Mouse (Mus musculus): Measurements from ENCODE around the gene Kazn. TPM values are rescaled to one million over a fixed set of nuclear protein-coding genes. Genes with fewer than 3 reads are reported as not detected.
A peak's percentile ranks its signal among the peaks of the same experiment; 100 is the strongest.

Kazn gene
- polyA plus RNA-seq, 1 experiment from 2014 or later = 14.1 TPM

DNA sequence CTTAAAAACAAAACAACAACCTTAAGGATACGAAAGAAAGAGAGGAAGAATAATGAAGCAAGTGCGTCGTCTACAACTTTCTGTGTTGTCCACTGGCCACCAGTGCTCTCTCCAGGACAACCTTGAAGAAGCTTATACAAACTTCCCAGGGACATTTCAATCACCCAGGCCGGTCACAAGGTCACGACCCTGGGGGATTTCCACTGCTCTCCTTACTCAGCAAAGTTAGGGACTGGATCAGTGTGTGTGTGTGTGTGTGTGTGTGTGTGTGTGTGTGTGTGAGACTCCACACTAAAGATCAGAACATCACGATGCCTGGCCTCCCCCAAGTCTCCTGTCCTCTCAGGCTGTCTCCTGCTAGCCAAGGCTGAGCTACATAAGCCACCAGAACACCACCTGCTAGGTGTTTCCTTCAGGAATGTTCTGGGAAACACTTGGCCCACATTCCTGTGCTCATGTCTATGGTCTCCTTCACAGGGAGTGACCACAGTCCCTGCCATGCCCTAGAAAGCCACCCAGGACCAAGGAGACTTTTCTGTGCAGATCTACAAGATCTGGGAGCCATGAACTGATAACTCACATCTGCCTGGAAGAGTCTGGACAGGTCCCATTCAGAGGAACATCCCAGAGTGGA lies 3.7 kb upstream of the Kazn start:
- Histone ChIP-seq H3K4me1 (ENCODE audit: insufficient read depth) (peaks cover 7% of the 10 kb centered on the region; the same call in 1 of the 2 replicates), H3K27me3 (ENCODE audit: insufficient read depth, low read length) (no peaks in the 10 kb centered on the region), H3K4me2 (no peak overlapping the region), H3K4me3 (ENCODE audit: low read depth, low read length) (no peak overlapping the region), H3K36me3 (ENCODE audit: insufficient read depth) (no peaks in the 10 kb centered on the region), H3K27ac (ENCODE audit: low read depth) (no peak overlapping the region), H3K9me3 (ENCODE audit: low read depth, low read length) (no peaks in the 10 kb centered on the region), H3K9ac (no peak overlapping the region)
- ATAC-seq (ENCODE audit: insufficient read depth) (no peak), DNase-seq (no peak)
- no peak for TF ChIP-seq CTCF (IDR thresholded peaks at IDR 0.05; ENCODE audit: low read depth)
- WGBS = 77% methylated on average over 6 of the region's 6 CpGs

DNA sequence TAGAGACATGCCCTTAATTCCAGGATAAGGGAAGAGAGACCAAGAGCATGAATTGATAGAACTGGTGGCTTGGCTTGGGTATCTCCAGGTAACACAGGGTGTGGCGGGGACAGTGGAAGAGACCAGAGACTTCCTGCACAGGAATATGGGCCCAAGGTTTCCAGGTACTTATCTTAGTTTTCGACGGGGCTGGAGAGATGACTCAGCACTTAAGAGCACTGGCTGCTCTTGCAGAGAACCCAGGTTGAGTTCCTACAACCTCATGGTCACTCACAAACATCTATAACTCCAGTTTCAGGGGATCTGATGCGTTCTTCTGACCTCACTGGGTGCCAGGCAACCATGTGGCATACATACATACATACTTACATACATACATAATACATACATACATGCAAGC lies 3.0 kb upstream of the Kazn start:
- no peak for ATAC-seq (ENCODE audit: insufficient read depth)

DNA sequence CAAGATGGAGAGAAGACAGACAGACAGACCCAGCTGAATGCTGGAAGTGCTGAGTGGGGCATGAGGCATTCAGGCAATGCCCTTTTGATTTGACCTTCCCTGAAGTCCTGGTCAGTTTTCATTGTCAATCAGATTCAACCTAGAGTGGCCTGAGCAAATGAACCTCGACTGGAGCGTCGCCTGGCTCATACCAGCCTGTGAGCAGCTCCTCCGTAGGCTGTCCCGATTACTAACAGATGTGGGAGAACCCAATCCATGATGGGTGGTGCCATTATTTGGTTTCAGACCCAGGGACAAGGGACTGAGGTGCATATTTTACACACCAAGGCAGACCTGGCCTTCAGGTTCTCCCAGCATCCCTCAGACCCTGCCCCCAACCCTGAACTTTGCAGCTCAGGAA lies 1.7 kb upstream of the Kazn start:
- Histone ChIP-seq H3K4me3 (ENCODE audit: low read depth, low read length) (no peak overlapping the region), H3K27ac (ENCODE audit: low read depth) (no peak overlapping the region), H3K4me2 (no peak overlapping the region), H3K9me3 (ENCODE audit: low read depth, low read length) (no peaks in the 10 kb centered on the region), H3K9ac (no peak overlapping the region), H3K36me3 (ENCODE audit: insufficient read depth) (no peaks in the 10 kb centered on the region), H3K27me3 (ENCODE audit: insufficient read depth, low read length) (no peaks in the 10 kb centered on the region), H3K4me1 (ENCODE audit: insufficient read depth) (peaks cover 15% of the 10 kb centered on the region; the same call in 1 of the 2 replicates)
- 73% methylated on average over 5 of the region's 5 CpGs for WGBS
- no peak for TF ChIP-seq CTCF (IDR thresholded peaks at IDR 0.05; ENCODE audit: low read depth)
- DNase-seq (no peak), ATAC-seq (ENCODE audit: insufficient read depth) (no peak)

More for the DNA sequence above, 3.0 kb upstream of the Kazn start:
- Histone ChIP-seq H3K9me3 (ENCODE audit: low read depth, low read length) (no peaks in the 10 kb centered on the region), H3K4me3 (ENCODE audit: low read depth, low read length) (no peak overlapping the region), H3K9ac (no peak overlapping the region), H3K27ac (ENCODE audit: low read depth) (no peak overlapping the region), H3K27me3 (ENCODE audit: insufficient read depth, low read length) (no peaks in the 10 kb centered on the region), H3K4me2 (no peak overlapping the region), H3K4me1 (ENCODE audit: insufficient read depth) (peaks cover 14% of the 10 kb centered on the region; the same call in 1 of the 2 replicates), H3K36me3 (ENCODE audit: insufficient read depth) (no peaks in the 10 kb centered on the region)
- DNase-seq = no peak
- WGBS = 69% methylated on average over 4 of the region's 4 CpGs
- TF ChIP-seq CTCF (IDR thresholded peaks at IDR 0.05; ENCODE audit: low read depth) = no peak

DNA sequence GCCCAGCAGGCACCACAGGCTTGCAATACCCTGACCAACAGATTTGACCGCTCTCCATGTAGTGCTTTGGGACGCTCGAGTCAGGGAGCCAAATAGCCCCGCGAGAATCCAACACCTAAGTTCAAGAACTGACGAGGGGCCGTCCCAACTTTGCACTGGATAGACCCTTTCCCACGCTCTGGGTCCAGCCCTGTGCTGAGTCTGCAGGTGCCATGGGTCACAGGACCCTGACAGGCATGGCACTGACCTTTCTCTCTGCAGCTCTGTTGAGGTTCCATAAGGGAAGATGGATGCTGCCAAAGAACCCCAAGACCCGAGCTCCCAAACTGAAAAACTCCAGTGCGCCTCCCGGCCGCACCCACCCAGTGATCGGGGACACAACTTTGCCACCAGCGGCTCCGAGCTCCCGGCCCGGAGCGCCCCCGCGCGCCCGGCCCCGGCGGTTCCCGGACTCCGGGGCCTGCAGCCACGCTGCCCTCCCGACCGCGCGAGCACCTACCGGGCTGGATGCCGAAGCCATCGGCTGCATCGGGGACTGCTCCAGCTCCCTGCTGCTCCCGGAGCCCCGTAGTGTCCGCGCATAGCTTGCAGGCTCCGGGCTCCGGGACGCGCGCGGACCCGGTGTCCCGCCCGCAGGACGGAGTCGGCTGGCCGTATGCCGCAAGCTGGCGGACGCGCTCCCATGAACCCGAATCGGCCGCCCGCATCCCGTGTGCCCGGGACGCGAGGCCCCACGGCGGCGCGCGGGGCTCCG lies 538 bp downstream of the Kazn start:
- 1% methylated on average over 64 of the region's 69 CpGs for WGBS
- peaks cover 19% of the 10 kb centered on the region; the same call in 1 of the 2 replicates for H3K4me1 ChIP-seq (ENCODE audit: insufficient read depth)
- TF ChIP-seq CTCF (IDR thresholded peaks at IDR 0.05; ENCODE audit: low read depth) = 0 out of 2 replicates have a peak, but pooled peaks have one; percentile 22
- H3K4me3 ChIP-seq (ENCODE audit: low read depth, low read length) = peak overlapping the region; percentile 69
- no peaks in the 10 kb centered on the region for H3K27me3 ChIP-seq (ENCODE audit: insufficient read depth, low read length)
- H3K9ac ChIP-seq = peak overlapping the region; percentile 71
- no peaks in the 10 kb centered on the region for H3K36me3 ChIP-seq (ENCODE audit: insufficient read depth)
- peak; percentile 74 for DNase-seq
- peak; percentile 67 for ATAC-seq (ENCODE audit: insufficient read depth)
- peak overlapping the region; percentile 95 for H3K4me2 ChIP-seq
- no peaks in the 10 kb centered on the region for H3K9me3 ChIP-seq (ENCODE audit: low read depth, low read length)
- H3K27ac ChIP-seq (ENCODE audit: low read depth) = peak overlapping the region; percentile 70

DNA sequence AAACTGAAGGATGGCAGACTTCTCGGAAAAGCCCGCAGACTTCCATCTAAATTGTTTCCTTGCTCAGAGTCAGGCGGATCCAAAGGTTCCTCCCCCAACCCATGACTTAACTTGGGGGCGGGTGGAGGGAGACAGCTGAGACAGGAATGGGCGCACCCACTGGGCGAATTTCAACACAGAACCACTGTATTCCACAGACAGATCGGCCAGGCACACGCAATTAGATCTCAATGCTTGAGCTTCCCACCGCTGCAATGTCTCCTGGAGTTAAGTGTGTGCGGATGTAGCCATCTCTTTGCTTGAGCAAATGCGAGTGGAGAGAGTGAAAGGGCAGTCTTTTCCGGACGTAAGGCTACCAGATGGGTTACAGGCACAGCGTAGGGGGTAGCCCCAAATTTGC lies 1.2 kb downstream of the Kazn start:
- ATAC-seq (ENCODE audit: insufficient read depth) (0 out of 2 replicates have a peak, but pooled peaks have one; percentile 2), DNase-seq (peak; percentile 43)
- H3K9me3 ChIP-seq (ENCODE audit: low read depth, low read length) = no peaks in the 10 kb centered on the region
- 15% methylated on average over 14 of the region's 14 CpGs for WGBS
- no peak for TF ChIP-seq CTCF (IDR thresholded peaks at IDR 0.05; ENCODE audit: low read depth)
- peak overlapping the region; percentile 95 for H3K4me2 ChIP-seq
- peak overlapping the region; percentile 71 for H3K9ac ChIP-seq
- H3K4me3 ChIP-seq (ENCODE audit: low read depth, low read length) = peak overlapping the region; percentile 69
- peaks cover 19% of the 10 kb centered on the region; the same call in 1 of the 2 replicates for H3K4me1 ChIP-seq (ENCODE audit: insufficient read depth)
- no peaks in the 10 kb centered on the region for H3K27me3 ChIP-seq (ENCODE audit: insufficient read depth, low read length)
- H3K27ac ChIP-seq (ENCODE audit: low read depth) = no peak overlapping the region
- H3K36me3 ChIP-seq (ENCODE audit: insufficient read depth) = no peaks in the 10 kb centered on the region

DNA sequence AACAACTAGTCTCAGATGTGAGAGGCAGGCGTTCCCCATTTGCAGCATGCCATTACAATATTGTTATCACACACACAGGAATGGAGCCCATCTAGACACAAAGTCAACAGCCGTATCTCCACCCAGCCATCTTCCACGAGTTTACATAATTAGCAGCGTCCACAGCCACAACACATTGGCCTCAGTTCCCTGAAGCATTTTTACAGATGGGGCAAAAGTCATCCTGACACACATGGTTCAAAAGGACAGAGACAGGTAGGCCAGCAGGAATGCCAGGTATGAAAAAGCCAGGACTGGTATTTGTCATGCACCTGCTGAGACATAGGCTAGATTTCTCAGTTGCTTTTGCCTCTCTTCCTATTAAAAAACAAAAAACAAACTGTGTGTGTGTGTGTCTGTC lies 2.5 kb downstream of the Kazn start:
- Histone ChIP-seq H3K27me3 (ENCODE audit: insufficient read depth, low read length) (no peaks in the 10 kb centered on the region), H3K27ac (ENCODE audit: low read depth) (no peak overlapping the region), H3K4me2 (no peak overlapping the region), H3K9me3 (ENCODE audit: low read depth, low read length) (no peaks in the 10 kb centered on the region), H3K36me3 (ENCODE audit: insufficient read depth) (no peaks in the 10 kb centered on the region), H3K4me3 (ENCODE audit: low read depth, low read length) (no peak overlapping the region), H3K9ac (no peak overlapping the region), H3K4me1 (ENCODE audit: insufficient read depth) (peaks cover 19% of the 10 kb centered on the region; the same call in 1 of the 2 replicates)
- ATAC-seq (ENCODE audit: insufficient read depth) = no peak
- no peak for TF ChIP-seq CTCF (IDR thresholded peaks at IDR 0.05; ENCODE audit: low read depth)
- no peak for DNase-seq
- 67% methylated on average over 4 of the region's 4 CpGs for WGBS

DNA sequence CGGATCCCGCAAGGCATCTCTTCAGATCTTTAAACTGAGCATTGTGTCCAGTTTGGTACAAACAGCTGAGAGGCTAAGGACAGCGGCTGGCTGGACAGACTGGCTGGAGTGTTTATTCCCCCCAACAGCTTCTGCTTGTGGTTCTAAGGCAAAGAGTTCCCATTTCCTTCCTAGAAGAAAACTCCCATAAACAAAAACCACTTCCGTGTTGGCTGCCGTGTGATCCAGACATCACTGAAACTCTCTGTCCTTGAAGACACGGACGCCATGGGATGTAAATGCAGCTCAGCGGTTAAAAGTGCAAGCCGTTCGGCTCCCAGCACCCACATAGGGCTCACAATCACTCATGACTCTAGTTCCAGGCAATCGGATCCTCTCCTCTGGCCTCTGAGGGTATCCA lies 3.8 kb downstream of the Kazn start:
- H3K27ac ChIP-seq (ENCODE audit: low read depth) = peak overlapping the region; percentile 20; the same call in 1 of the 2 replicates
- ATAC-seq (ENCODE audit: insufficient read depth) = no peak
- no peaks in the 10 kb centered on the region for H3K36me3 ChIP-seq (ENCODE audit: insufficient read depth)
- TF ChIP-seq CTCF (IDR thresholded peaks at IDR 0.05; ENCODE audit: low read depth) = no peak
- no peaks in the 10 kb centered on the region for H3K27me3 ChIP-seq (ENCODE audit: insufficient read depth, low read length)
- DNase-seq = peak; percentile 50
- H3K9me3 ChIP-seq (ENCODE audit: low read depth, low read length) = no peaks in the 10 kb centered on the region
- WGBS = 65% methylated on average over 11 of the region's 11 CpGs
- no peak overlapping the region for H3K9ac ChIP-seq
- peaks cover 19% of the 10 kb centered on the region; the same call in 1 of the 2 replicates for H3K4me1 ChIP-seq (ENCODE audit: insufficient read depth)
- H3K4me2 ChIP-seq = 0 out of 2 replicates have a peak overlapping the region, but pooled peaks have one; percentile 10
- H3K4me3 ChIP-seq (ENCODE audit: low read depth, low read length) = no peak overlapping the region
